Mouse (Mus musculus) heart, adult 9 months (tissue): ENCODE measurements around the gene Atg13.

Experiments used
- DNase-seq, 2 experiments: peaks; one replicate each; pipeline ENCODE4 v3.0.0; 2022; ENCODE audit warnings: low spot score in 2 of 2

Gene Atg13

GRCm38 (mm10) chr2:91695436-91696224 lies 14.7 kb downstream of the Atg13 start:
- peak; percentile 25 to 31 for DNase-seq

- DNase-seq: peak; percentile 67 to 73
Observed at GRCm38 (mm10) chr2:91689452-91689851, 20.9 kb downstream of the Atg13 start.

- no peak for DNase-seq
Observed at GRCm38 (mm10) chr2:91683919-91684318, 26.5 kb downstream of the Atg13 start.

GRCm38 (mm10) chr2:91682850-91683249 lies 27.5 kb downstream of the Atg13 start:
- peak in 1 of 2 experiments; percentile 28 for DNase-seq

- DNase-seq: no peak
Observed at GRCm38 (mm10) chr2:91676961-91677360, 33.4 kb downstream of the Atg13 start.

GRCm38 (mm10) chr2:91676420-91676819 lies 34.0 kb downstream of the Atg13 start:
- DNase-seq: no peak

GRCm38 (mm10) chr2:91674895-91675294 lies 35.5 kb downstream of the Atg13 start:
- DNase-seq: no peak

GRCm38 (mm10) chr2:91673587-91673986 lies 36.8 kb downstream of the Atg13 start:
- peak in 1 of 2 experiments; percentile 23 for DNase-seq

- no peak for DNase-seq
Observed at GRCm38 (mm10) chr2:91670038-91670437, 40.3 kb downstream of the Atg13 start.

GRCm38 (mm10) chr2:91669326-91669725 lies 41.0 kb downstream of the Atg13 start:
- no peak for DNase-seq

GRCm38 (mm10) chr2:91667747-91668146 lies 42.6 kb downstream of the Atg13 start:
- DNase-seq: no peak

- no peak for DNase-seq
Observed at GRCm38 (mm10) chr2:91666386-91666910, 43.9 kb downstream of the Atg13 start.

- no peak for DNase-seq
Observed at GRCm38 (mm10) chr2:91664780-91665179, 45.6 kb downstream of the Atg13 start.

- DNase-seq: no peak
Observed at GRCm38 (mm10) chr2:91660981-91661380, 49.4 kb downstream of the Atg13 start.

GRCm38 (mm10) chr2:91659657-91660056 lies 50.7 kb downstream of the Atg13 start:
- no peak for DNase-seq

GRCm38 (mm10) chr2:91656774-91657173 lies 53.6 kb downstream of the Atg13 start:
- no peak for DNase-seq

- no peak for DNase-seq
Observed at GRCm38 (mm10) chr2:91655827-91656226, 54.5 kb downstream of the Atg13 start.

- DNase-seq: no peak
Observed at GRCm38 (mm10) chr2:91655388-91655787, 55.0 kb downstream of the Atg13 start.

- DNase-seq: no peak
Observed at GRCm38 (mm10) chr2:91652863-91653262, 57.5 kb downstream of the Atg13 start.

GRCm38 (mm10) chr2:91651458-91652258 lies 58.7 kb downstream of the Atg13 start:
- DNase-seq: no peak

GRCm38 (mm10) chr2:91650360-91650995 lies 59.9 kb downstream of the Atg13 start:
- no peak for DNase-seq
